Mouse (Mus musculus): ENCODE results near the gene Aldh1l1. TPM values are rescaled to one million over a fixed set of nuclear protein-coding genes. Genes with fewer than 3 reads are reported as not detected.

Aldh1l1 gene
- polyA plus RNA-seq (2012) = 2.7 and 3.2 TPM in 2 replicates

DNA sequence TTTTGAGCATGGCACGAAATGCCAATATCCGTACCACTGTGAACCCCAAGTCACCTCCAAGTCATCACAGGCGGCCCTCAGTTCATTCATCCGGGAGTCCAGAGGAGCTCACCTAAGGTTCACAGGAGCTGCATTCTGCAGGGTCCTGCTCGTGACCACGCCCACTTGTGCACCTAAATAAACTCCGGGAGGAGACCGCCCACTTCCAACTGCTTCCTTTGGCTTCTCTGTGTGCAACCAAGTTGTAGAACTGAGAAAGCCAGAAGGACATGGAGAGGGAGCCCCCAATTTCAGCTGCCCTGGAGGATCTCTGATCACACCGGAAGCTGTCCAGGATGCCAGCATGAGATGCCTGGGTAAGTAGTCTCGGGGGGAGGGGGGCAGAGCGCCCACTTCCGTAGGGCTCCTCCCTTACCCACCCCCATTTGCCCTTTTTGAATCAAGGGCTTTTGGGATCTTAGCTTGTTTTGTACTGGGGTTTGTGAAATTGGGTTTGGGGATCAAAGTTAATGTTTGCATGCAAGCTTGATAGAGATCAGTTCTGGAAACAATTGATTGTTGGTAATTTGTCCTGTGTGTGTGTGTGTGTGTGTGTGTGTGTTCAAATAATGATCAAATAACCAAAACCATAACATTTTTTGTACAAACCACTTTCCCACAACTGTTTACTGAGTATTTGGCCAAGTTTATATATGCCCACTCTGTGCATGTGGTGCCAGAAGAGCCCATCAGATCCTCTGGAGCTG is at the start of gene Aldh1l1:
Gene Aldh1l1, plus strand, starts transcription at position 252 of the 746 bp plus-strand sequence.

DNA sequence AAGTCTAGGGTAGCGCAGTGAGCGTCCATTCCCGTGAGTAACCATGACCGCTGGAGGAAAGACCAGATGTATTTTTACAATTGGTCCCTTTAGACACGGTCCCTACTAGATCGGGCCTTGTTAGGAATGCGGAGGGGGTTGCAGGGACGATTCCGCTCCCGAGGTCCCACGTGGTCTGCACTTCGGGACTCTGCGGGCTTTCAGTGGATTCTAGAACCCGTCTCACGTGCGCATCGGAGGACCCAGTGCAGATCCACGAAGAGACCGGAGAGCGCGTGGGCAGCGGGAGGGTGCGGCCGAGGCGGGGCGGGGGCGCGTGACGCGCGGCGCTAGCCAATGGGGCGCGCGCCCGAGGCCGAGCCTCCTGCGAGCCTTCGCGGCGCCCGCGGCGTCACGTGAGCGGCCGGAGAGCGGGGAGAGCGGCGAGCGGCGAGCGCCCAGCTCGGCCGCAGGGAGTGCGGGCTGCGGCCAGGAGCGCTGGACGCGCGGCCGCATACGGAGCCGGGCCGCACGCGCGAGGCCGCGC is 24.0 kb upstream of the Aldh1l1 start, which contains the start of gene Klf15:
Gene Klf15, plus strand, starts transcription at position 396 of the 526 bp plus-strand sequence.

GRCm38 (mm10) chr6:90604533-90605297 is 118.5 kb downstream of the Aldh1l1 start, which contains the start of gene Slc41a3:
TSS of gene Slc41a3 (plus strand) at chr6:90604725.

Other genes with a start within 250 kb of the Aldh1l1 start
- not detected in 2 replicates for gene Vmn1r54, start 240.1 kb upstream of the Aldh1l1 start, polyA plus RNA-seq (2012)
- not detected in 2 replicates for gene BC048671, start 185.2 kb upstream of the Aldh1l1 start, polyA plus RNA-seq (2012)
- 6.7 and 12.0 TPM in 2 replicates for gene Chst13, start 161.2 kb upstream of the Aldh1l1 start, polyA plus RNA-seq (2012)
- not detected in 2 replicates for gene Uroc1, start 153.1 kb upstream of the Aldh1l1 start, polyA plus RNA-seq (2012)
- 29.0 and 31.8 TPM in 2 replicates for gene Zxdc, start 116.9 kb upstream of the Aldh1l1 start, polyA plus RNA-seq (2012)
- gene Cfap100, start 57.6 kb upstream of the Aldh1l1 start, polyA plus RNA-seq (2012) = not detected in 2 replicates
- gene Klf15, start 23.9 kb upstream of the Aldh1l1 start, polyA plus RNA-seq (2012) = 0.03 TPM in 1 of 2 replicates, not detected in the other
- 10.0 and 11.2 TPM in 2 replicates for gene Slc41a3, start 118.3 kb downstream of the Aldh1l1 start, polyA plus RNA-seq (2012)